Mouse (Mus musculus) brown adipose tissue, adult 24 weeks (tissue): ENCODE measurements around the gene Soga1. TPM values are rescaled to one million over a fixed set of nuclear protein-coding genes. Genes with fewer than 3 reads are reported as not detected.

Experiments
- H3K27ac ChIP-seq: fragments of 200-500 bp; replicated peaks from 2 replicates; pipeline ENCODE4 v1.5.1; 2012; ENCODE audit warnings: low read depth, mild to moderate bottlenecking, low read length
- H3K4me1 ChIP-seq: fragments of 200-500 bp; 2 replicates; pipeline ENCODE4 v1.6.1; 2012; ENCODE audit warnings: low read length, mixed read lengths; ENCODE audit not compliant: control insufficient read depth, insufficient read depth, insufficient read length
- H3K4me3 ChIP-seq: fragments of 200-500 bp; 2 replicates; pipeline ENCODE4 v1.5.1; 2012; ENCODE audit warnings: low read depth, mild to moderate bottlenecking, low read length, moderate library complexity; ENCODE audit not compliant: insufficient read depth
- polyA plus RNA-seq: library from polyadenylated mRNA; stranded (reverse); fragments of >200 nt; gene quantifications from 2 replicates; pipeline ENCODE4 v1.2.4, GENCODE M21; 2012; ENCODE audit not compliant: missing spikeins, insufficient read depth, insufficient read length

The Soga1 gene
- polyA plus RNA-seq, 1 experiment = 6.0 TPM

DNA sequence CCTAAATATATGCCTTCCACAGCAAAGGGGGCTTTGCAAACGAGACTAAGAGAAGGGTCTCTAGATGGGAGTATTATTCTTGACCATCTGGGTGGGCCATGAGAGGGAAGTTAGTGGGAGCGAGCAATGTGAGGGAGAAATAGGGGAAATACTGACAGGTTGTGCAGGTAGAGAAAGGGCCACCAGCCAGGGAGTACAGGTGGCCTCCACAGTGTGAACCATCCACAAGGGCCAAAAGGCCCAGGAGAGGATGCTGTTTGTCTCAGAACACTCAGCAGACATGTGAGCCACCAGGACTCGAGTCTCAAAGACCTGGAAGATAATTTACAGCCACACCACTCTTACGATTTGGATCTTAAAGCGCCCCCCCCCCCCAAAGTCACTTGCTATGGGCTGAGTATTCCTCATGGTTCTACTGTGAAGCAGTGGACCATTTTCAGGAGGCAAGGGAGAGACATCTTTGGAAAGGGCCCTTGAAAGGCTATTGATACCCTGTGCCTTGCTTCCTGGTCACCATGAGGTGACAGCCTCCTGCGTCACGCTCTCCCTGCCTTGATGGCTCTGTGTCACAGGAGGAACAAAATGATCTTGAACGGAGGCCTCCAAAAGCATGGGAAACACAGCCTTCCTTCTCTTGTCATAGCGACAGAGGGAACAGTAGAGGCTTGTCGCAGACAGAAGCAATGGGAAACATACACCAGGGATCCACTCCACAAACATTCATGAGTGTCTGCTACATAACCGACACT is 18.3 kb downstream of the Soga1 start:
- no peak overlapping the region for H3K27ac ChIP-seq
- H3K4me1 ChIP-seq = peaks cover 34% of the 10 kb centered on the region
- no peak overlapping the region for H3K4me3 ChIP-seq

- Histone ChIP-seq H3K27ac (no peak overlapping the region), H3K4me3 (no peak overlapping the region), H3K4me1 (peaks cover 33% of the 10 kb centered on the region)
Observed at GRCm38 (mm10) chr2:157060037-157060436, 19.0 kb downstream of the Soga1 start.

GRCm38 (mm10) chr2:157059166-157059565 is 19.9 kb downstream of the Soga1 start:
- Histone ChIP-seq H3K4me1 (peaks cover 31% of the 10 kb centered on the region), H3K4me3 (no peak overlapping the region), H3K27ac (no peak overlapping the region)

DNA sequence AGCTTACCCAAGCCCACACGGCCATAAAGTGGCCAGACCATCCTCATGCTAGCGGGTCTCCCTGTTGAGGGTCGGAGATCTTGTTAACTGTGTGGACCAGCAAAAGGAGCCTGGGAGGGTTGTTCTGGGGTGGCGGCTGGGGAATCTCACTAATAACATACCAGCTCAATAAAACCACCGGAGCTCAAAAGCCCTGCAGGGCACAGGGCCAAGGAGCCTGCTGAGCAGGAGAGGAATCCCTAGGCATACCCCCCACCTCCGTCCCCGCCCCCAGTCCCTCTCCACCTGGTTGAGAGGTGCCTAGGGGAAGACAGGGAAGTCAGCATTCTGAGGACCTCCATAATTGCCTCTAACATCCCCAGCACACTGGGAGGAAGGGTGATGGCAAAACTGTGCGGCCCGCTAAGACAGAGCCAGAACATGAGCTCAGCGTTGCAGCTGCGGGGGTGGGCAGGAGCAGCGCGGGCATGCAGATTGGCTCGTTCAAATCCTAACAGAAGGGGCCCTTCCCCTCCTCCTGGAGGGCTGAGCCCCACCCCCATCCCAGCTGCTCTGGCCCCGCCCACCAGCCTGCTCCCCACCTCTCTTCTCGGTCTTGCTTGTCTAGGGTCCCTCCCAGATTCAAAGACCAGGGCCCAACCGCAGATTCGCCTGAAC is 20.6 kb downstream of the Soga1 start:
- peaks cover 28% of the 10 kb centered on the region for H3K4me1 ChIP-seq
- H3K27ac ChIP-seq = no peak overlapping the region
- H3K4me3 ChIP-seq = no peak overlapping the region

DNA sequence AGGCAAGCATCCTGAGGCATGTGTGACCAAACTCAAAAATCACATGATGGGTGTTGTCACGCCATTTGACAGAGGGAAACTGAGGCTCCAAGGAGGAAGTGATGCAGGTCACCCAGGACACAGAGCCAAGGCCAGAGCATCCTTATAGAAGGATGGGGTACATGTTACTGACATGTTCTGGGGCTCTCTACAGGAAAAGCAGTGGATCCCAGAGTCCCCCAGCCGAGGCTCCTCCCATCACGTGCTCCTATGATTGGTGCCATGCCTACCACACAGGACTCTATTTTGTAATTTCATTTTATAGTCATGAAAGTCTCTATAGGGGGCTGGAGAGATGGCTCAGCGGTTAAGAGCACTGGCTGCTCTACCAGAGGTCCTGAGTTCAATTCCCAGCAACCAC is 21.3 kb downstream of the Soga1 start:
- H3K4me1 ChIP-seq = peaks cover 22% of the 10 kb centered on the region
- H3K27ac ChIP-seq = no peak overlapping the region

DNA sequence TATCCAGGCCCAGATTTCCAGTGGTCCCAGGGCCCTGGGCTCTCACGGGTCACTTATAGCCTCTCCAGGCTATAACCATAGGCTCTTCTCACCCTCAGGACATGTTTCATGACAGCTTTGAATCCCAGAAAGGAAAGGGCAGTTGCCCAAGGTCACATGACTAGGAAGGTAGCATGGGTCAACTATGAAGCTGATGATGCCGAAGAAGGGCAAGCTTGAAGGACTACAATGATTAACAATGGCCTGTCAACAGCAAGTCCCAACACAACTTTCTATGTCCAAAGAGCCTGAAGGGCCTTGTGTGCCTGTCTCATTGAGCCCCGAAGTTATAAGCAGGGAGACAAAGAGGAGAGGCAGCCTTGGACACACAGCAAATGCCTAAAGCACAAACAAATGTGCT is 21.9 kb downstream of the Soga1 start:
- Histone ChIP-seq H3K4me3 (no peak overlapping the region), H3K27ac (no peak overlapping the region), H3K4me1 (peaks cover 18% of the 10 kb centered on the region)

More for the DNA sequence above, 21.3 kb downstream of the Soga1 start:
- H3K4me3 ChIP-seq = no peak overlapping the region

DNA sequence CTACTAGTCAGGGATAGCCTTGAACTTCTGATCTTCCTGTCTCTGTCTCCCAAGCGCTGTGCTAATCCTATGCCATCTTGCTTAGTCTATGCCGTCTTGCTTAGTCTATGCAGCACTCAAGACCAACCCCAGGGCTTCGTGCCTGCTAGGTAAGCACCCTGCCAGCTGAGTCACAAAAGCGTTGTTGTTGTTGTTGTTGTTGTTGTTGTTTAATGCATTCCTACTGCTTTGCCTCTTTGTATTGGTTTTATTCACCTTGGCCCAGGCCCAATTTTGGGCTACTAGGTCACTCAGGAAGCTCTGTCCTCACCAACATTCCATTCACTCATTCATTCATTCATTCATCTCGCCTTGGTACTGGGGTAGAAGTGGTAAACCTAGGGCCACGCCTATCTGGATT is 23.3 kb downstream of the Soga1 start:
- Histone ChIP-seq H3K4me3 (no peak overlapping the region), H3K27ac (peak overlapping the region; percentile 40), H3K4me1 (peaks cover 17% of the 10 kb centered on the region)

- no peak overlapping the region for H3K4me3 ChIP-seq
- peaks cover 17% of the 10 kb centered on the region for H3K4me1 ChIP-seq
- H3K27ac ChIP-seq = peak overlapping the region; percentile 79
Observed at GRCm38 (mm10) chr2:157054816-157055215, 24.2 kb downstream of the Soga1 start.

DNA sequence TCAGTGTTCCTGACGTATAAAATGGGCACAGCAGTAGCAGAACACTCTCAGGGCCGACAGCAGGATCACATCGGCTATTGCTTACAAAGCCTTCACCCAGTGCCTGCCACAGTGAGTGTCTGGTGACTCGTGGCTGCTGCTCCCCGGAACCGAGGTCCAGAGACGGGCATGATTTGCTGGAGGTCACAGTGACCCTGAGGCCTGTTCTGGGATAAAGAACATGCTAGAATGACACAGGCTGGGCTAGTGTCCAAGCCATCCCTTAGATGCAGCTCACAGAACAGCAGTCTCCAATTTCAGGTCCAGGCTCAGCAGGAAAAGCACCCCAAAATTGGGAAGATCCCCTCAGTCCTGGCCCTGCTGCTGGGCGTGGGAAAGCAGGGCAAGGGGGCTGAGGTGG is 24.8 kb downstream of the Soga1 start:
- Histone ChIP-seq H3K4me3 (no peak overlapping the region), H3K27ac (peak overlapping the region; percentile 73), H3K4me1 (peaks cover 17% of the 10 kb centered on the region)

GRCm38 (mm10) chr2:157053787-157054186 is 25.3 kb downstream of the Soga1 start:
- Histone ChIP-seq H3K4me3 (no peak overlapping the region), H3K4me1 (peaks cover 17% of the 10 kb centered on the region), H3K27ac (peak overlapping the region; percentile 73)

DNA sequence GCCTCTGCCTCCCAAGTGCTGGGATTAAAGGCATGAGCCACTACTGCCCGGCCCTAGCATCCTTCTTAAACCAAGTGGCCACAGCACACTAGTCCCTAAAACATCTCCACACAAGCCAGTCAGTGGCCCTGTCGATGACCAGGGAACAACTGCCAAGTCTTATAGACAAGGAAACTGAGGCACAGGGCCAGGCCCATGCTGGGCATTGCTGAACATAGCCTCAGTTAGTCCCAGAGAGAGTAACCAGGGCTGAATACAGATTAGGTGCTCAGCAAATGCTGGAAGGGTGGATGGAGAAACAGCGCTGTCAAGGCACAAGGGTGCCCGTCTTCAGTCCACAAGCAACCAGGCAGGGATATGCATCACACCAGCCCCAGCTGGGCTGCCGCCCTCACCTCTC is 25.9 kb downstream of the Soga1 start:
- Histone ChIP-seq H3K4me1 (peaks cover 20% of the 10 kb centered on the region), H3K27ac (no peak overlapping the region)

DNA sequence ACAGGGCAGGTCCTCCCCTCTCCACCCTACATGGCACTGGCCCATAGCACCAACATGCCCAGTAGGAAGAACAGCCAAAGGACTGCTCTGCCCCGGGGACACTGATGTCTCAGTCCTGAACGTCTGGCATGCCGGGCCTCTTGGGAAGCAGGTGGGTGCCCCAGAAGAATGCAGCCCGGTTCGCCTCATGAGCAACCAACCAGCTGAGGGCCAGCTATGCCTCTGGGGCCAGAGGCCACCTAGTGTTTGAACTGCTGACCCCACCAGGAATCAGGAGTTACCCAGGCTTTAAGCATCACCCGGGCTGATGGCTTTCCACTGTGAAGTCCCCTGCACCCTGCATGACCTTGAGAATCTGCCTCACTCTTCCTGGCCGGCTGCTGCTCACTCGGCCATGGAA is 26.6 kb downstream of the Soga1 start:
- Histone ChIP-seq H3K4me1 (peaks cover 20% of the 10 kb centered on the region), H3K4me3 (no peak overlapping the region), H3K27ac (no peak overlapping the region)

More for the DNA sequence above, 25.9 kb downstream of the Soga1 start:
- no peak overlapping the region for H3K4me3 ChIP-seq

GRCm38 (mm10) chr2:157049831-157050243 is 29.2 kb downstream of the Soga1 start:
- peaks cover 11% of the 10 kb centered on the region for H3K4me1 ChIP-seq
- H3K27ac ChIP-seq = no peak overlapping the region

DNA sequence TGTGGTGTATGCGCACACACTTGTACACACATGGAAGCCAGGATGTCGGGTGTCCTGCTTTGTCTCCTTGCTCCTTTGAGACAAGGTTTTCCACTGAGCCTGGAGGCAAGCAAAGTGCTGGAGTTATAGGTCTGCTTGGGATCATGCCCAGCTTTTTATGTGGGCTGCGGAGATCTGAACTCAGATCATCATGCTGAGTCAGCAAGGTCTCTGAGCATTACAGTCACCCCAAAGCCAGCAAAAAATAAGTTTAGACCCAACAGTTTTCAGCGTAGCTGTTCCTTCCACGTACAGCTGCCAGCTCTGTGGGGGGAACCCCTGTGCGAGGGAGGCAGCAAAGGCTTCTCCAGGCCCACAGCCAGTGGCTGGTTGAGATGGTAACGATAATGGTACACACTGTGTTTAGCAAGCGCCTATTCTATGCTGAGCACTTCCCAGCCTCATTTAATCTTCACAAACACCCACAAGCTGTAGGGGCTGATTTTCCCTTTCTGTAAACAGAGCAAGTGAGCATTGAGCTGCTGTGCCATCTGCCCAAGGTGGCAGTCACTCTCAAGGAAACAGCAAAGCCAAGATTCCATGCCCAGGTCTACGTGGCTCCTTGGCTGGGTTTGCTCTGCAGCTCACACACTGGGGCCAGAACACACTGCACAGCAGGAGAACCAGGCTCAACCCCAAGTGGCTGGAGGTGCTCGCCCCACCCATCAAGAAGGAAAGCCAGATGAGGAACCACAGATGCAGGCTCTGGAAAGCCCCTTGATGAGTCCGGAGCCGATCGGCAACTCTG is 30.5 kb downstream of the Soga1 start:
- H3K27ac ChIP-seq = no peak overlapping the region
- H3K4me1 ChIP-seq = peaks cover 3% of the 10 kb centered on the region; the same call in 1 of the 2 replicates
- H3K4me3 ChIP-seq = no peak overlapping the region

More at GRCm38 (mm10) chr2:157049831-157050243, 29.2 kb downstream of the Soga1 start:
- no peak overlapping the region for H3K4me3 ChIP-seq

DNA sequence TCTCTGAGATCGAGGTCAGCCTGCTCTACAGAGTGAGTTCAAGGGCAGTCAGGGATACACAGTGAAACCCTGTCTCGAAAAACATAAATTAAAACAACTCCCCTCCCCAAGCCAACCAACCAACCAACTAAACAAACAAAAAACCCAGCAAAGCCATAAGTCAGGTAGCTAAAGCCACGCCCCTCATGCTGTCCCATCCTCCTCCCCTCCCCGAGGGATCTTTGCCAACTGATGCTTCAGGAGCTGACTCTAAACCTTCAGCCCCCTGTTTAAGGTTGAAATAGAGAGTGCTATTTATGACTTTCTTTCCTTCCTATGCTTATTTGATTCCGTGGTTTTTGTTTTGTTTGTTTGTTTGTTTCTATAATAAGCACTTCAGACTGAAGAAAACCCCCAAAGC is 32.1 kb downstream of the Soga1 start:
- Histone ChIP-seq H3K4me3 (no peak overlapping the region), H3K4me1 (peaks cover 3% of the 10 kb centered on the region; the same call in 1 of the 2 replicates), H3K27ac (no peak overlapping the region)
